Mouse (Mus musculus): Measurements from ENCODE around the gene Grm4. TPM values are rescaled to one million over a fixed set of nuclear protein-coding genes. Genes with fewer than 3 reads are reported as not detected.
A peak's percentile ranks its signal among the peaks of the same experiment; 100 is the strongest.

The Grm4 gene
- total and polyA plus RNA-seq, 2 experiments from 2014 or later = 10.1 to 34.3 TPM

GRCm38 (mm10) chr17:27551393-27551940 lies 30.3 kb upstream of the Grm4 start:
- no peak for ATAC-seq
- Histone ChIP-seq H3K4me3 (ENCODE audit: low read length) (no peak overlapping the region), H3K9me3 (ENCODE audit: low read length) (no peaks in the 10 kb centered on the region), H3K4me1 (ENCODE audit: insufficient read depth, low read length) (peaks cover 9% of the 10 kb centered on the region; the same call in 1 of the 2 replicates), H3K9ac (replicated peaks; ENCODE audit: low read length) (no peak overlapping the region), H3K4me2 (ENCODE audit: low read depth, low read length) (no peak overlapping the region), H3K27ac (no peak overlapping the region), H3K27me3 (ENCODE audit: insufficient read depth, low read length) (no peaks in the 10 kb centered on the region), H3K36me3 (ENCODE audit: insufficient read depth, low read length) (no peaks in the 10 kb centered on the region)
- no peak for TF ChIP-seq CTCF (IDR thresholded peaks at IDR 0.05; ENCODE audit: low read depth)
- 71% methylated on average over 10 of the region's 10 CpGs for WGBS
- no peak for DNase-seq (ENCODE audit: low spot score)

GRCm38 (mm10) chr17:27549234-27549633 lies 28.0 kb upstream of the Grm4 start:
- Histone ChIP-seq H3K27ac (no peak overlapping the region), H3K4me1 (ENCODE audit: insufficient read depth, low read length) (0 out of 2 replicates have a peak, but pooled peaks cover 9% of the 10 kb centered on the region), H3K27me3 (ENCODE audit: insufficient read depth, low read length) (no peaks in the 10 kb centered on the region), H3K4me3 (ENCODE audit: low read length) (no peak overlapping the region), H3K9me3 (ENCODE audit: low read length) (no peaks in the 10 kb centered on the region), H3K9ac (replicated peaks; ENCODE audit: low read length) (no peak overlapping the region), H3K4me2 (ENCODE audit: low read depth, low read length) (no peak overlapping the region), H3K36me3 (ENCODE audit: insufficient read depth, low read length) (no peaks in the 10 kb centered on the region)
- no peak for DNase-seq (ENCODE audit: low spot score)
- peak; percentile 72; the same call in 1 of the 2 replicates for ATAC-seq
- TF ChIP-seq CTCF (IDR thresholded peaks at IDR 0.05; ENCODE audit: low read depth) = no peak
- WGBS = 47% methylated on average over 8 of the region's 8 CpGs

GRCm38 (mm10) chr17:27547253-27547868 lies 26.2 kb upstream of the Grm4 start:
- DNase-seq (ENCODE audit: low spot score) = no peak
- TF ChIP-seq CTCF (IDR thresholded peaks at IDR 0.05; ENCODE audit: low read depth) = no peak
- H3K4me2 ChIP-seq (ENCODE audit: low read depth, low read length) = no peak overlapping the region

GRCm38 (mm10) chr17:27546574-27547085 lies 25.4 kb upstream of the Grm4 start:
- no peak for DNase-seq (ENCODE audit: low spot score)
- H3K36me3 ChIP-seq (ENCODE audit: insufficient read depth, low read length) = no peaks in the 10 kb centered on the region
- H3K9me3 ChIP-seq (ENCODE audit: low read length) = no peaks in the 10 kb centered on the region
- ATAC-seq = no peak
- no peaks in the 10 kb centered on the region for H3K27me3 ChIP-seq (ENCODE audit: insufficient read depth, low read length)
- no peak overlapping the region for H3K27ac ChIP-seq
- no peak overlapping the region for H3K4me3 ChIP-seq (ENCODE audit: low read length)
- 0 out of 2 replicates have a peak, but pooled peaks cover 9% of the 10 kb centered on the region for H3K4me1 ChIP-seq (ENCODE audit: insufficient read depth, low read length)
- no peak overlapping the region for H3K4me2 ChIP-seq (ENCODE audit: low read depth, low read length)
- no peak for TF ChIP-seq CTCF (IDR thresholded peaks at IDR 0.05; ENCODE audit: low read depth)
- 63% methylated on average over 7 of the region's 7 CpGs for whole genome bisulfite sequencing
- no peak overlapping the region for H3K9ac ChIP-seq (replicated peaks; ENCODE audit: low read length)

More at GRCm38 (mm10) chr17:27547253-27547868, 26.2 kb upstream of the Grm4 start:
- Histone ChIP-seq H3K9me3 (ENCODE audit: low read length) (no peaks in the 10 kb centered on the region), H3K27me3 (ENCODE audit: insufficient read depth, low read length) (no peaks in the 10 kb centered on the region), H3K4me3 (ENCODE audit: low read length) (no peak overlapping the region), H3K4me1 (ENCODE audit: insufficient read depth, low read length) (0 out of 2 replicates have a peak, but pooled peaks cover 9% of the 10 kb centered on the region), H3K27ac (no peak overlapping the region), H3K9ac (replicated peaks; ENCODE audit: low read length) (no peak overlapping the region), H3K36me3 (ENCODE audit: insufficient read depth, low read length) (no peaks in the 10 kb centered on the region)
- WGBS = 71% methylated on average over 9 of the region's 9 CpGs
- ATAC-seq = no peak

GRCm38 (mm10) chr17:27545991-27546390 lies 24.8 kb upstream of the Grm4 start:
- Histone ChIP-seq H3K4me1 (ENCODE audit: insufficient read depth, low read length) (0 out of 2 replicates have a peak, but pooled peaks cover 9% of the 10 kb centered on the region), H3K4me2 (ENCODE audit: low read depth, low read length) (no peak overlapping the region), H3K36me3 (ENCODE audit: insufficient read depth, low read length) (no peaks in the 10 kb centered on the region), H3K9ac (replicated peaks; ENCODE audit: low read length) (no peak overlapping the region), H3K9me3 (ENCODE audit: low read length) (no peaks in the 10 kb centered on the region), H3K27me3 (ENCODE audit: insufficient read depth, low read length) (no peaks in the 10 kb centered on the region), H3K27ac (no peak overlapping the region), H3K4me3 (ENCODE audit: low read length) (no peak overlapping the region)
- no peak for TF ChIP-seq CTCF (IDR thresholded peaks at IDR 0.05; ENCODE audit: low read depth)
- no peak for DNase-seq (ENCODE audit: low spot score)
- WGBS = 55% methylated on average over 12 of the region's 12 CpGs
- no peak for ATAC-seq

- no peak for TF ChIP-seq CTCF (IDR thresholded peaks at IDR 0.05; ENCODE audit: low read depth)
- no peak for DNase-seq (ENCODE audit: low spot score)
- Histone ChIP-seq H3K27ac (no peak overlapping the region), H3K4me1 (ENCODE audit: insufficient read depth, low read length) (0 out of 2 replicates have a peak, but pooled peaks cover 9% of the 10 kb centered on the region), H3K36me3 (ENCODE audit: insufficient read depth, low read length) (no peaks in the 10 kb centered on the region), H3K9ac (replicated peaks; ENCODE audit: low read length) (no peak overlapping the region), H3K4me2 (ENCODE audit: low read depth, low read length) (no peak overlapping the region), H3K27me3 (ENCODE audit: insufficient read depth, low read length) (no peaks in the 10 kb centered on the region), H3K9me3 (ENCODE audit: low read length) (no peaks in the 10 kb centered on the region), H3K4me3 (ENCODE audit: low read length) (no peak overlapping the region)
- no peak for ATAC-seq
- 69% methylated on average over 11 of the region's 11 CpGs for WGBS
Measured at GRCm38 (mm10) chr17:27544551-27544950, 23.3 kb upstream of the Grm4 start.

GRCm38 (mm10) chr17:27541984-27542383 lies 20.8 kb upstream of the Grm4 start:
- no peak for ATAC-seq
- no peak for TF ChIP-seq CTCF (IDR thresholded peaks at IDR 0.05; ENCODE audit: low read depth)
- no peak overlapping the region for H3K4me3 ChIP-seq (ENCODE audit: low read length)

More at GRCm38 (mm10) chr17:27541984-27542383, 20.8 kb upstream of the Grm4 start:
- WGBS = 79% methylated on average over 3 of the region's 3 CpGs
- Histone ChIP-seq H3K27ac (no peak overlapping the region), H3K36me3 (ENCODE audit: insufficient read depth, low read length) (no peaks in the 10 kb centered on the region), H3K4me2 (ENCODE audit: low read depth, low read length) (no peak overlapping the region), H3K9me3 (ENCODE audit: low read length) (no peaks in the 10 kb centered on the region), H3K4me1 (ENCODE audit: insufficient read depth, low read length) (no peaks in the 10 kb centered on the region), H3K9ac (replicated peaks; ENCODE audit: low read length) (no peak overlapping the region), H3K27me3 (ENCODE audit: insufficient read depth, low read length) (no peaks in the 10 kb centered on the region)
- no peak for DNase-seq (ENCODE audit: low spot score)

Measured in hindbrain, postnatal 0 days (tissue).